Mouse (Mus musculus): ENCODE measurements around the gene Rnf180. TPM values are rescaled to one million over a fixed set of nuclear protein-coding genes. Genes with fewer than 3 reads are reported as not detected.

Gene Rnf180
- polyA plus RNA-seq, 1 experiment from 2014 or later = 1.8 TPM

DNA sequence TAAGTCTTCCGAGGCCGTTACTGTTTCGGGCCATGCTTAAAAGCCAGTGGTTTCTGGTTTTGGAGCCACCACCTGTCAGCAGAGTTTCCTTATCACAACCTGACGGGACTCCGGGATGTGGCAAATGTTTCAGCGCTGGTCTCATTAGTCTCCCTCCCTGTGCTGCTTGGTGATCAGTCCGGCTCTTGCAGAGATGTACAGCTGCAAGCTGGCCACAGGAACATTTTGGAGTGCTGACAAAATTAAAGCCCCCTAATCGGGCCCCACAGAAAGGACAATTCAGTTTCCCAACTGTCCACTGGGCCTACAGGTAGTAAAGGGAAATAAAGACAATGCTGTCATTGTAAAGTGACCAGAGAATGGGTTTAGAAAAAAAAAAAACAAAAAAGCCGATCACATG lies 44.4 kb downstream of the Rnf180 start:
- H3K9me3 ChIP-seq = no peaks in the 10 kb centered on the region
- peak overlapping the region; percentile 58 for H3K4me2 ChIP-seq
- peaks cover 17% of the 10 kb centered on the region for H3K4me1 ChIP-seq
- 18% methylated on average over 9 of the region's 9 CpGs for WGBS
- no peak overlapping the region; the same call in 1 of the 2 replicates for H3K9ac ChIP-seq
- no peak for ATAC-seq (ENCODE audit: extremely low read depth, insufficient number of reproducible peaks, low FRiP score, low TSS enrichment)
- no peaks in the 10 kb centered on the region for H3K27me3 ChIP-seq (replicated peaks)
- peak overlapping the region; percentile 13; the same call in 1 of the 2 replicates for H3K4me3 ChIP-seq
- H3K36me3 ChIP-seq = no peaks in the 10 kb centered on the region
- no peak overlapping the region for H3K27ac ChIP-seq (replicated peaks)

DNA sequence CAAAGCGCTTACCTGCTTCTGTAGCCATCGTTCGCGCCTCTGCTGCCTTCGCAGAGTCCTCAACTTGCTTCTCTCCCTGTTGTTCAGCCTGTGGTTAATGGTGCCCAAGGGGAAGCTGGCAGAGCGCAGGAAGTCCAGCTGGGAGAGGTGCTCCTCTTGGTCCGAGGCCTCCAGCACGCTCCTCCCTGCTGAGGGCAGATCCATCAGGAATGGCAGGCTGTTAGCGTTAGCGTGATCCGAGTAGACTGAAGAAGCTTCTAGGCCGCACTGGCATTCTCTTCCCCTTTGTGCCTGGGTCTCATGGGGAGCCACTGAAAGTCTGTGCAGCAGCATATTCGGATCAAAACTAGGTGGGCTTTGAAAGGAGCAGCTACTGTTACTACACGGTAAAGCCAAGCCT lies 45.0 kb downstream of the Rnf180 start:
- Histone ChIP-seq H3K4me3 (no peak overlapping the region), H3K9ac (no peak overlapping the region; the same call in 1 of the 2 replicates), H3K4me1 (peaks cover 17% of the 10 kb centered on the region), H3K27me3 (replicated peaks) (no peaks in the 10 kb centered on the region), H3K36me3 (no peaks in the 10 kb centered on the region), H3K9me3 (no peaks in the 10 kb centered on the region), H3K27ac (replicated peaks) (no peak overlapping the region), H3K4me2 (no peak overlapping the region)
- no peak for ATAC-seq (ENCODE audit: extremely low read depth, insufficient number of reproducible peaks, low FRiP score, low TSS enrichment)
- 78% methylated on average over 14 of the region's 14 CpGs for WGBS

DNA sequence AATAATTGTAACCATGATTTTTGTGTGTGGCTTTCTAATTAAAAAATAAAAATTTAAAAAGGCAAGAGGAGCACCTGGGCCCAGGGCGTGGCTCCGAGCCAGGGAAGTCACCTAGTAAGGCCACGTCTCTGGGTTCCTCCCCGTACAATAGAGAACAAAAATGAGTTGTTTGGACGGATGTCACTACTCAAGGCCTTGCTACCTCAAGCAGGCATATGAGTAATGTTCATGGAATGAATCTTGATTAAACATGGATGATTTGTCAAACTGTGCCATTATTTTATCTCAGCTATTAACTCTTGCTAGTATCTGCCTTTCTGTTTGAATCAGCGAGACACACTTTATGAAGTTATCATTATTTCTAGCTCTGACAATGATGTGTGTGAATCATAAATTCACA lies 46.9 kb downstream of the Rnf180 start:
- Histone ChIP-seq H3K4me3 (no peak overlapping the region), H3K27ac (replicated peaks) (no peak overlapping the region), H3K9me3 (no peaks in the 10 kb centered on the region), H3K27me3 (replicated peaks) (no peaks in the 10 kb centered on the region), H3K36me3 (no peaks in the 10 kb centered on the region), H3K4me1 (peaks cover 17% of the 10 kb centered on the region), H3K4me2 (no peak overlapping the region), H3K9ac (no peak overlapping the region)
- ATAC-seq (ENCODE audit: extremely low read depth, insufficient number of reproducible peaks, low FRiP score, low TSS enrichment) = no peak
- 82% methylated on average over 6 of the region's 6 CpGs for WGBS

DNA sequence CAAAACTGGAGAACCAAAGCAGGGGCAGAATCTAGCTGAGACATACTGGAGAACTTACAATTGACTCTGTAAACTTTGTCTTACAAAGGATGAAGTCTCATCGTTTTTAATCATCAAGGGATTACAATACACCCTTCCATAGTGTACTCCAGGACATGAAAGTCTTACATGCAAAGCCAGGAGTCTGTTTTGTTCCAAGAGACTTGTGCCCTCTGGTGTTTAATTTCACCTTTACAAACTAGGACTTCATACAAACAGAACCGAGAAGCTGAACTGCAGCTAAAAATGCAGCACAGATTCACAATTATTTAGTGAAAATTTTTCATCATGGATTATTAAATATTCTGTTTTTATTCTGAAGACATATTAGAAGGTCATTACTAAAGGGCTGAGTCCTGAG lies 53.8 kb downstream of the Rnf180 start:
- no peaks in the 10 kb centered on the region for H3K27me3 ChIP-seq (replicated peaks)
- 58% methylated on average over 2 of the region's 2 CpGs for WGBS
- no peak for ATAC-seq (ENCODE audit: extremely low read depth, insufficient number of reproducible peaks, low FRiP score, low TSS enrichment)

DNA sequence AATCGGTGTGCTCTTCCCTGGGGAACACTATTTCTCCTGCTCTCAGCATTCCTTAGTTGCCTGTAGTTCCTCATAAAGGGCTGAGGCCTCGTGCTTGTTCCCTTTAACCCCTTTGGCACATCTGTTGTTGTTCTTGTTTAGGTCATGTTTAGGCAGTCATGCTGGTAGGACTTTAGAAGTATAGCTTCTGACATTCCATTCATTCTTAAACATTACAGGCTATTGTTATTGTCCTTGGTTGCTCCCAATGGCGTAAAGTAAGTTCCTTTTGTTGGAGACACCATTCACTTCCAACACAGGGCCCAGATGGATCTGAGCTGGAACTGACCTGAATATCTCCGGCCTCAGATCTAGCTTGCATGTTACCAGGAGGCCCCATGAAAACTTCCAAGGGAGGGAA lies 67.5 kb downstream of the Rnf180 start:
- H3K4me3 ChIP-seq = no peak overlapping the region
- no peaks in the 10 kb centered on the region for H3K36me3 ChIP-seq
- no peaks in the 10 kb centered on the region for H3K4me1 ChIP-seq
- WGBS = 64% methylated on average over 4 of the region's 4 CpGs
- H3K9ac ChIP-seq = no peak overlapping the region
- H3K4me2 ChIP-seq = no peak overlapping the region
- no peaks in the 10 kb centered on the region for H3K27me3 ChIP-seq (replicated peaks)
- ATAC-seq (ENCODE audit: extremely low read depth, insufficient number of reproducible peaks, low FRiP score, low TSS enrichment) = no peak
- H3K27ac ChIP-seq (replicated peaks) = no peak overlapping the region
- no peaks in the 10 kb centered on the region for H3K9me3 ChIP-seq

More for the DNA sequence above, 53.8 kb downstream of the Rnf180 start:
- Histone ChIP-seq H3K4me3 (no peak overlapping the region), H3K9ac (no peak overlapping the region), H3K4me1 (no peaks in the 10 kb centered on the region), H3K36me3 (no peaks in the 10 kb centered on the region), H3K4me2 (no peak overlapping the region), H3K27ac (replicated peaks) (no peak overlapping the region), H3K9me3 (no peaks in the 10 kb centered on the region)

DNA sequence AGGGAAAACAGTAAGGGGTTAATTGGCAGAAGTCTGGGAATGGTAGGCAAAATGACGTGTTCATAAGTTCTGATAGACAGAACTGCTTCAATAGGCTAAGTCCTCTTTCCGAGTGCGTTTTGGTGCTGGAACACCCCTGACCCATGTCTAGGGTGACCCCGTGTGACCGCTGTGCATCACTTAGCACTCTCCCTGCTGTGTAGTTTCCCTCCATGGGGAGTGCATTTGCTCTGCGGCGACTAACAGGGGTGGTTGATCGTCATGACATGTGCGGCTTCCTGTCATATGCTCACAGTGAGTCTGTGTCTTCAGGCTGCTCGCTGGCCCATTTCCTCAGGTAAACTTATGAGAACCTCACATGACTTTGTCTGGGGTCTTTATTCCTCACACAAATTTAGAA lies 70.6 kb downstream of the Rnf180 start:
- Histone ChIP-seq H3K36me3 (no peaks in the 10 kb centered on the region), H3K4me3 (no peak overlapping the region; the same call in 1 of the 2 replicates), H3K27ac (replicated peaks) (no peak overlapping the region), H3K9me3 (no peaks in the 10 kb centered on the region), H3K4me1 (no peaks in the 10 kb centered on the region), H3K9ac (no peak overlapping the region), H3K4me2 (peak overlapping the region; percentile 39), H3K27me3 (replicated peaks) (no peaks in the 10 kb centered on the region)
- no peak for ATAC-seq (ENCODE audit: extremely low read depth, insufficient number of reproducible peaks, low FRiP score, low TSS enrichment)
- 38% methylated on average over 10 of the region's 10 CpGs for WGBS

DNA sequence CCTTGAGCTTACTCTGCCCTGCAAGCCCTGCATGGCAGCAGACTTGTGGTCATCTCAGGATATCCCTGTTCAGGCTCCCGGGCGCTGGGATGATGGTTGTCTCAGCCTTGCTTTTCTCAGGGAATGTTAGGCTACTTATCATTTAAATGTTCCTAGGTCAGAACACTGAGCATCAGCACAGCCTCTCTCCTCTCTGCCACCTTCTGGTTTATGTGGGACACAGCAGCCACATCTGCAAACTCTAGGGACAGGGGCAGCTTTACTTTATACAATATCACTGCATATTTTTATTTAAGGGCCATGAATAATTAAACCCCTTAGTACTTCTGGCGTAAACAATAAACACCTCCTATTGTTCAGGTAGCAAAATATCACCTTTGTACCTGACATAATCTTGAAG lies 71.5 kb downstream of the Rnf180 start:
- no peak overlapping the region for H3K9ac ChIP-seq
- H3K9me3 ChIP-seq = no peaks in the 10 kb centered on the region
- WGBS = 56% methylated on average over 3 of the region's 3 CpGs
- no peak overlapping the region for H3K27ac ChIP-seq (replicated peaks)
- H3K36me3 ChIP-seq = no peaks in the 10 kb centered on the region
- H3K27me3 ChIP-seq (replicated peaks) = no peaks in the 10 kb centered on the region
- no peak for ATAC-seq (ENCODE audit: extremely low read depth, insufficient number of reproducible peaks, low FRiP score, low TSS enrichment)
- H3K4me1 ChIP-seq = no peaks in the 10 kb centered on the region
- no peak overlapping the region for H3K4me2 ChIP-seq
- no peak overlapping the region for H3K4me3 ChIP-seq

DNA sequence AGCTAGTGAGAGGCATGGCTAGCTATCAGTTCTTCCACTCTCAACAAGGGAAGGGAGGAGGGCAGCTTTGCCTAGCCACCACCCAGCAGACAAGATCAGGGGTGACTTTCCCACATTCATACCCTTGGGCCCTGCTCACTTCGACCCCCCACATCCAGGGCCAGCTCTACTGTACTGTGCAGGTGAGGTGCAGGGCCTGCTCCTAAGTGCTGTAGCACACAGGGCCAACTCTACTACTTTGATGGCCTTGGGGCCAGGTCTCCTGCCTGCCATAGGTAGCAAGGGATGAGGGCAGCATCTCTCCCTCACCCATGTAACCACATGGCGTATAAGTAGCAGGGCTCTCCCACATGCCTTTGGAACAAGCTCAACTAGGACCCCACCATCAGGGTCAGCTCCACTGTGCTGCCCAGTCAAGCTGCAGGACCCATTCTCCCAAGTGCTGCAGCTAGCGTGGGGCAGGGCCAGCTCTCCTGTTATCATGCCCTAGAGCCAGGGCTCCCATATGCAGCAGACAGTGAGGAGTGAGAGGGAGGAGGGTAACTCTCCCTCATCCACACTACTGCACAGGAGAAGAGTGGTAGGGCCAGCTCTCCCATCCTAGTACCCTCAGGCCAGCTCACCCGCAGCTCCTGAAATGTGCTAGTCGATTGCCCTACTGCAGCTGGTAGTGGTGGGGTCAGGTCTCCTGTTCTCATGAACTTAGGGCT lies 72.4 kb downstream of the Rnf180 start:
- Histone ChIP-seq H3K9me3 (no peaks in the 10 kb centered on the region), H3K36me3 (no peaks in the 10 kb centered on the region), H3K4me3 (no peak overlapping the region), H3K27me3 (replicated peaks) (no peaks in the 10 kb centered on the region), H3K9ac (no peak overlapping the region), H3K4me1 (no peaks in the 10 kb centered on the region), H3K27ac (replicated peaks) (no peak overlapping the region), H3K4me2 (no peak overlapping the region)
- WGBS = 76% methylated on average over 5 of the region's 5 CpGs
- ATAC-seq (ENCODE audit: extremely low read depth, insufficient number of reproducible peaks, low FRiP score, low TSS enrichment) = no peak

DNA sequence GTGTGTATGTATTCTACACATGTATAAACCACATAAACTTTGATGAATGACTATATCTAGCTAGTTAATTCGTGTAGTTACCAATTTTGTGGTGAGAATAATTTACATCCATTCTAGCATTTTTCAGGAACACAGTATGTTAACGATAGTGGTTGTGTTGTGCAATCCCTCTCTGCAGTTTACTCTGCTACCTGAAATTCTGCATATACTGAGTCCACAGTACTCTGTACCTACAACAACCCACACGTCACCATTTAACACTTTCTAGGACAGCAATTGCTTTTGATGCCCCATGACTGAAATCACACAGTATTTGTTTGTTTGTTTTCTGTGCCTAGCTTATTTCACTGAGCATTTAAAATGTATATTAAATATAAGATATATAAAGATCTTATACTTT lies 83.9 kb downstream of the Rnf180 start:
- WGBS = 64% methylated on average over 3 of the region's 3 CpGs
- Histone ChIP-seq H3K4me1 (no peaks in the 10 kb centered on the region), H3K27me3 (replicated peaks) (no peaks in the 10 kb centered on the region), H3K4me2 (no peak overlapping the region), H3K4me3 (no peak overlapping the region), H3K9me3 (no peaks in the 10 kb centered on the region), H3K9ac (no peak overlapping the region), H3K36me3 (no peaks in the 10 kb centered on the region), H3K27ac (replicated peaks) (no peak overlapping the region)
- no peak for ATAC-seq (ENCODE audit: extremely low read depth, insufficient number of reproducible peaks, low FRiP score, low TSS enrichment)

DNA sequence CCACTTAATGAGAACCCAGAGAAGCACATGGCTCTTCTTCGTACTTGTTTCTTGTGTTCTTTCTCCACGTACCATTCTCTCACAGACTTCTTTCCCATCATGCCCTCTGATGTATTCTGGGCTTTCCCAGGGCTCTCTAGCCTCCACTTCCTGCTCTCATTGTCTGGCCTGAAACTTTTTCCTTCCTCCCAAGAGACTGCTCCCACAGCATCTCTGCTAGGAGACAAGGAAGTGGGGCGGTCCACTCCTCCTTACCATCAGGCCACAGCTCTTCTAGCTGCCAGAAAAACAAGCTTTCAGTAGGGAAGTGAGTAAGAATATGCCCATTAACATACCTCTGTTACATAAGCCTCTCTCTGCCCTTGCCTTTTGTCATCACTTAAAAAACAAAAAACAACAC lies 90.8 kb downstream of the Rnf180 start:
- no peak overlapping the region for H3K9ac ChIP-seq
- H3K36me3 ChIP-seq = no peaks in the 10 kb centered on the region
- no peak overlapping the region for H3K4me3 ChIP-seq
- H3K27ac ChIP-seq (replicated peaks) = no peak overlapping the region
- no peak for ATAC-seq (ENCODE audit: extremely low read depth, insufficient number of reproducible peaks, low FRiP score, low TSS enrichment)
- no peak overlapping the region for H3K4me2 ChIP-seq
- 77% methylated on average over 3 of the region's 3 CpGs for WGBS
- no peaks in the 10 kb centered on the region for H3K27me3 ChIP-seq (replicated peaks)
- no peaks in the 10 kb centered on the region for H3K9me3 ChIP-seq
- H3K4me1 ChIP-seq = no peaks in the 10 kb centered on the region

DNA sequence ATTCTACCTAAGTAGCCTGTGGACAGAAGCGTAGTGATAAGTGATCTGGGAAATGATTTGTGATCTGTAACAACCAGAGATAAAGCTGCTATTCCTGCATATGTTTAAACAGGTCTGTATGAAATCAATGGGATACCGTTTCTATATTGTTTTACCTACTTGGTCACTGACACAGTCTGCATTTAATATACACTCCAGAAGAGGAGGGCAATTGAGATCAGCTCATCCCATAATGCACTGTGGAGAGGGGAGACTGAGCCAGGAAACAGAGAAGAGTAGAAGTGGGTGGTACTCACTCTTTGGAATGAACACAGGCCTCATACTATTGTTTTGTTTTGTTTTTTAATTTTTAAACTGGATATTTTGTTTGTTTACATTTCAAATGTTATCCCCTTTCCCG lies 96.0 kb downstream of the Rnf180 start:
- Histone ChIP-seq H3K27me3 (replicated peaks) (no peaks in the 10 kb centered on the region), H3K9me3 (no peaks in the 10 kb centered on the region), H3K4me2 (no peak overlapping the region), H3K4me1 (no peaks in the 10 kb centered on the region), H3K36me3 (no peaks in the 10 kb centered on the region), H3K4me3 (no peak overlapping the region), H3K27ac (replicated peaks) (no peak overlapping the region), H3K9ac (no peak overlapping the region)
- 76% methylated on average over 3 of the region's 3 CpGs for WGBS
- no peak for ATAC-seq (ENCODE audit: extremely low read depth, insufficient number of reproducible peaks, low FRiP score, low TSS enrichment)

DNA sequence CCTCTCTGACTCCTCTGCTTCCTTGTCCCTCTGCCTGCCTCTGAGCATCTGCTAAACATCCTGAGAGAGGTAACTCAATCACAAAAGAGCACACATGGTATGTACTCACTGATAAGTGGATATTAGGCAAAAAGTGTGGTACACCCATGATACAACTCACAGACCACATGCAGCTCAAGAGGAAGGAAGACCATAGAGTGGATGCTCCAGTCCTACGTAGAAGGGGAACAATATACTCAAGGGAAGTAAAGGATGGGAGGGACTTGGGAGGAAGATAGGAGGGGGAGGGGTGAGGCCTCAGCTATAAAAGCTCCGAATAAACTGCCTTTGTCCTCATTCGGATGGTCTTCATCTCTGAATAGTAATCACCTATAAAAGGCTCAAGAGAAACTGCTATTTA lies 96.6 kb downstream of the Rnf180 start:
- no peak overlapping the region for H3K4me2 ChIP-seq
- no peak for ATAC-seq (ENCODE audit: extremely low read depth, insufficient number of reproducible peaks, low FRiP score, low TSS enrichment)
- H3K9ac ChIP-seq = no peak overlapping the region
- no peaks in the 10 kb centered on the region for H3K27me3 ChIP-seq (replicated peaks)
- H3K4me1 ChIP-seq = no peaks in the 10 kb centered on the region
- no peak overlapping the region for H3K27ac ChIP-seq (replicated peaks)
- H3K4me3 ChIP-seq = no peak overlapping the region
- H3K36me3 ChIP-seq = no peaks in the 10 kb centered on the region
- no peaks in the 10 kb centered on the region for H3K9me3 ChIP-seq
- 56% methylated on average over 3 of the region's 3 CpGs for WGBS

All from heart, embryonic 13.5 days (tissue).